Mouse (Mus musculus) erythroblast, embryonic 14.5 days (primary cell): ENCODE measurements around the gene Ptpn14. TPM values are rescaled to one million over a fixed set of nuclear protein-coding genes. Genes with fewer than 3 reads are reported as not detected.

Source experiments
- H3K27me3 ChIP-seq: 2 replicates; pipeline ENCODE4 v1.6.1; 2012; ENCODE audit warnings: inconsistent platforms; ENCODE audit not compliant: control insufficient read depth
- H3K36me3 ChIP-seq: 2 replicates; pipeline ENCODE4 v1.6.1; 2012; ENCODE audit warnings: mild to moderate bottlenecking, inconsistent platforms; ENCODE audit not compliant: control insufficient read depth
- H3K4me1 ChIP-seq: 2 replicates; pipeline ENCODE4 v1.6.1; 2012; ENCODE audit warnings: inconsistent platforms; ENCODE audit not compliant: control insufficient read depth
- H3K4me3 ChIP-seq: replicated peaks from 2 replicates; pipeline ENCODE3; 2012; ENCODE audit warnings: moderate library complexity, mild to moderate bottlenecking, inconsistent platforms
- H3K9me3 ChIP-seq: 2 replicates; pipeline ENCODE4 v1.6.1; 2012; ENCODE audit warnings: low read length, inconsistent platforms, mixed read lengths; ENCODE audit not compliant: control insufficient read depth
- GATA1 ChIP-seq: IDR thresholded peaks from 2 replicates; pipeline ENCODE4 v1.6.1; 2012; ENCODE audit warnings: low read length, inconsistent platforms, mixed read lengths
- TAL1 ChIP-seq: IDR thresholded peaks from 3 replicates; pipeline ENCODE4 v1.6.1; 2012; ENCODE audit warnings: low read length, inconsistent platforms, mixed read lengths
- polyA plus RNA-seq: library from polyadenylated mRNA; stranded (reverse); fragments of >175 nt; gene quantifications from 2 replicates; pipeline ENCODE4 v1.2.3, GENCODE M21; 2012

Ptpn14 gene
- polyA plus RNA-seq, 1 experiment: not detected

DNA sequence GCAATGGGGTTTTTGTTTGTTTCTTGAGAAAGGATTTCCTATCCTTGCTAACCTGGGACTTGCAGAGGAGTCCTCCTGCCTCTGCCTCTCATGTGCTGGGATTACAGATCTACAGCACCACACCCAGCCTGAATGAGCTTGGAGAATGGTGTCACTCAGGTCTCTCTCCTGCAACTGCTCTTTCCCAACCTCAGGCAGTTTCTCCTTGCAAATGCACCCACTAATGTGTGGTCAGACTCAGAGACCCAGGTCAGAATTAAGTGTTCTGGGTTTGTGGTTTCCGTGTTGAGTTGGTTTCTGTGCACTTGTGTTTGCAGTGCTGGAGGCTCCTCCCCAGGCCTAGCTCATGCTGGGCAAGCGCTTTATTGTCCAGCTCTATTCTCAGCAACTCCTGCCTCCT is 33.7 kb upstream of the Ptpn14 start:
- no peaks in the 10 kb centered on the region for H3K9me3 ChIP-seq
- H3K27me3 ChIP-seq: peaks cover 17% of the 10 kb centered on the region
- peaks cover 14% of the 10 kb centered on the region for H3K4me1 ChIP-seq
- TF ChIP-seq TAL1 (no peak), GATA1 (no peak)
- no peak overlapping the region for H3K4me3 ChIP-seq
- no peaks in the 10 kb centered on the region for H3K36me3 ChIP-seq

DNA sequence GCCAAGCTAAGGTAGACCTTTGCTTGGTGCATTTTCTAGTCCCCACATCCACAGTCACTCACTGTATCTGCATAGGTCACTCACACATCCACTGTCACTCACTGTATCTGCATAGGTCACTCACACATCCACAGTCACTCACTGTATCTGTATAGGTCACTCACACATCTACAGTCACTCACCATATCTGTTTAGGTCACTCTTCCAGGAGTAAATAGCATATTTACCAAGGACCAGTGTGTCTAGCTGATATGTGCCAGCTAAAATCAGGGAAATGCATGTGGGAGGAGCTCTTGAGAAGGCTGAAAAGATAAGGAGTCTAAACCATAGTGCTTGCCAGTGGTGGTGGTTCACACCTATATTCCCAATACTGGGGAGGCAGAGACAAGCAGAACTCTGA is 32.7 kb upstream of the Ptpn14 start:
- Histone ChIP-seq H3K36me3 (no peaks in the 10 kb centered on the region), H3K9me3 (no peaks in the 10 kb centered on the region), H3K27me3 (peaks cover 14% of the 10 kb centered on the region), H3K4me3 (no peak overlapping the region), H3K4me1 (peaks cover 11% of the 10 kb centered on the region)
- TF ChIP-seq GATA1 (no peak), TAL1 (no peak)

DNA sequence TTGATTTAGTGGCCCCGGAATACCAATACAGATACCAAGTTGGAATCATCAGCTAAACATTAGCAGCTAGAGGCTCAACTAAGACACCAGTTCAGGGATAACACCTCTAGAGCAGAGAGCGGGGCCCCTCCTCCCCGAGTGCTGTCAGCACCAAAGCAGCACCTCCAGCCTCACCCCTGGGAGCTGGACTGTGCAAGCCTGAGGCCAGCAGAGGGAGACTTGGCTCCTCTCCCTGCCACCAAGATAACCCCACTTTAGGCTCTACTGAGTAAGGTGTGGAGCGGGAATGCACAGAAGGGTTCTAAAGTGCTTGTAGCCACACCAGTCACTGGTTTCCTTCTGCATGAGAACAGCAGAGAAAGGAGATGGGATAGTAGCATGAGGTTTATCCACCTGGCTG is 29.7 kb upstream of the Ptpn14 start:
- H3K4me3 ChIP-seq: no peak overlapping the region
- TF ChIP-seq TAL1 (no peak), GATA1 (no peak)
- peaks cover 2% of the 10 kb centered on the region; the same call in 1 of the 2 replicates for H3K27me3 ChIP-seq
- no peaks in the 10 kb centered on the region for H3K36me3 ChIP-seq
- H3K9me3 ChIP-seq: no peaks in the 10 kb centered on the region
- H3K4me1 ChIP-seq: peaks cover 11% of the 10 kb centered on the region

DNA sequence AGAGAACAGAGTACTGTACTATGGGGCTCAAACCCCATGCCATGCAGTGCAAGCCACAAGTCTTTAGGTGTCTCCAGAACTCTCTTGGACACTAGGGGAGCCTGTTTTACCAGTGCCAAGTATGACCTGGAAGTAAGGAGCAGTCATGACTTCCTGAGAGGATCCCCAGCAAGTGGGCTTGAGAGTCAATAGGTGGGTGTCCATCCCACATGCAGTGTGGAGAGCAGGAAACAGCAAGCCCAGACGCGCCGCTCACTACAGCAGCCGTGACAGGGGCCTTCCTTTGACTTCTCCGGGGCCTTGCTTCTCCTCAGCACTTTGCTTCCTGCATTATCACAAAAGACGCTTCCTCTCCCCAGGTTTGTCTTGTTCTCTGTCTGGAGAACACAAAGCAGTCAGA is 27.9 kb upstream of the Ptpn14 start:
- no peaks in the 10 kb centered on the region for H3K36me3 ChIP-seq
- no peak overlapping the region for H3K4me3 ChIP-seq
- TF ChIP-seq TAL1: no peak
- H3K9me3 ChIP-seq: no peaks in the 10 kb centered on the region
- H3K27me3 ChIP-seq: peaks cover 2% of the 10 kb centered on the region; the same call in 1 of the 2 replicates
- H3K4me1 ChIP-seq: peaks cover 9% of the 10 kb centered on the region

DNA sequence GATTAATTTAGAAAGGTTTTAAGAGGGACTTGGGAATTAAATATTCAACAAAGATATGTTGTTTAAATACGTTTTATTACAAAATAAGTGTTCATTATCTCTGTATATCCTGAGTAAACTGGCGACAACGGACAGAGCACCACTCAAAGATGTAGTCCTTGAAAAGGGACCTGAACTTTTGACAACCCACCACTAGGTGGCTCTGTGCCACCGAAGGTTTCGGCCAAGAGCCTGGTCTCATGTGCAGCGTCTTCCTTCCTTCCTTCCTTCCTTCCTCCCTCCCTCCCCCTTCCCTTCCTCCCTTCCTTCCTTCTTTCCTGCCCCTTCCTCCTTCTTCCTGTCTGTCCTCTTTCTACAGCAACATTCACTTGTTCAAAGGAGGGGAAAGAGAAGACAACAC is 27.1 kb upstream of the Ptpn14 start:
- peaks cover 2% of the 10 kb centered on the region; the same call in 1 of the 2 replicates for H3K27me3 ChIP-seq
- H3K9me3 ChIP-seq: no peaks in the 10 kb centered on the region
- no peak for TF ChIP-seq GATA1
- no peak for TF ChIP-seq TAL1
- H3K36me3 ChIP-seq: no peaks in the 10 kb centered on the region
- no peak overlapping the region for H3K4me3 ChIP-seq
- peaks cover 3% of the 10 kb centered on the region for H3K4me1 ChIP-seq

DNA sequence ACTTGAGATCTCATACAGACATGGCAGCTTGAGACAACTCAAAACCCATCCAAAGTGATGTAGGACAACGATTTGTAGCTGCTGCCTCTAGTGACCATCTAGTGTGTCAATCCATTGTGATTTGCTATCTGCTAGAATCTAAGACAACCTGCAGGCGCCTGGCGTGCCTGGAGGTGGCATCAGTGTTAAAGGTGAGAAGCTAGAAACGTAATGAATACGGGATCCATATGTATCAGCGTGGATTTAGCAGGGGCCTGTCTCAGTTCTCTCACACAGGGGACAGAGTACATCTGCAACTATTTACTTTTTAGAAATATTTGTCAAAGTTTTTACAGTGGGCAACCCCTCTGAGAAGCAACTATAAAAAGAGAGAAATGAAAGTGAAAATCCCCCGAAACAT is 24.9 kb upstream of the Ptpn14 start:
- Histone ChIP-seq H3K27me3 (peaks cover 2% of the 10 kb centered on the region; the same call in 1 of the 2 replicates), H3K4me3 (no peak overlapping the region), H3K36me3 (no peaks in the 10 kb centered on the region), H3K4me1 (peaks cover 3% of the 10 kb centered on the region), H3K9me3 (no peaks in the 10 kb centered on the region)
- TF ChIP-seq GATA1: no peak
- no peak for TF ChIP-seq TAL1

DNA sequence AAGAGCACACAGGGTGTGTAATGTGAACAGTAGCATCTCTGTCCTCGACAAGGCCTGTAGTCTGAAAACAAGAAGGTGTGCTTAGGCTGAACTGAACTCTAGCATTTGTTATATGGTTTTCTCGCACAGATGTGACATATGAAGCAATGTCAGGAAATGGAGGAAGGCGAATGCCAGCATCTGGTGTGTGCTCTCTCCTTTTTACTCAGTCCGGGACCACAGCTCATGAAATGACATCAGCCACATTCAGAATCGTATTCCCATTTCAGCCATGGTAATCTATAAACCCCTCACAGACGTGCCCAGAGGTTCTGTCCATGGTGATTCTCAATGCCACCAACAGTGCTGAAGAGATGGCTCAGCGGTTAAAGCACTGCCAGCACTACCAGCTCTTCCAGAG is 24.5 kb upstream of the Ptpn14 start:
- H3K27me3 ChIP-seq: peaks cover 2% of the 10 kb centered on the region; the same call in 1 of the 2 replicates
- no peak overlapping the region for H3K4me3 ChIP-seq
- no peaks in the 10 kb centered on the region for H3K9me3 ChIP-seq
- H3K4me1 ChIP-seq: peaks cover 3% of the 10 kb centered on the region
- no peaks in the 10 kb centered on the region for H3K36me3 ChIP-seq
- TF ChIP-seq TAL1 (no peak), GATA1 (no peak)

DNA sequence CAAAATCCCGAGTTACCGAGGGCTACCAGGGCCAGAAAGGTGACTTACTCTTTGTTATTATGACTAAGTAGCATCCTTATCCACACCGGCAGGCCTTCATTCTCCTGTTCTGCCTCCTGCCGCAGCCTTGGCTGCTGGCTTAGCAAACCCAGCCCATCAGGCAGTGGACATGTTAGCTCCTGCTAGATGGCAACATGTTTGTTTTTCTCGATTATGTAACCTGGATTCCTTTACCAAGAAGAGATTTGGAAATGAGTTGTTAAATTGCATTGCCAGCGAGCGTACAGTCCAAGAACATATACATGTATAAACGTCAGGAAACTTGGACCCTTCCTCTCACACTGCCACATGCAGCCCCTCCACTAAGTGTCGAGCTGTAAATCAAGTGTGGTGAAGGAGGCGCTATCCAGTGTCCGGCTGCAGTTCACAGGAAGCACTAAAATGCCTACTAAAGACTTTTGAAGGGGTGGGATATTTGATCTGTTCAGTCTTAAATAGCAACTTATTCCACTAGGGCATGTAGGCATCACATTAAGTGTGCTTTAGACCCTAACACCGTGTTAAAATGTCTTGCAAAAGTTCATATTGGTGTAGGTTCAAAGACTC is 21.9 kb upstream of the Ptpn14 start:
- Histone ChIP-seq H3K27me3 (peaks cover 2% of the 10 kb centered on the region; the same call in 1 of the 2 replicates), H3K4me1 (peaks cover 3% of the 10 kb centered on the region), H3K4me3 (no peak overlapping the region), H3K36me3 (no peaks in the 10 kb centered on the region), H3K9me3 (no peaks in the 10 kb centered on the region)
- TF ChIP-seq TAL1 (no peak), GATA1 (no peak)

DNA sequence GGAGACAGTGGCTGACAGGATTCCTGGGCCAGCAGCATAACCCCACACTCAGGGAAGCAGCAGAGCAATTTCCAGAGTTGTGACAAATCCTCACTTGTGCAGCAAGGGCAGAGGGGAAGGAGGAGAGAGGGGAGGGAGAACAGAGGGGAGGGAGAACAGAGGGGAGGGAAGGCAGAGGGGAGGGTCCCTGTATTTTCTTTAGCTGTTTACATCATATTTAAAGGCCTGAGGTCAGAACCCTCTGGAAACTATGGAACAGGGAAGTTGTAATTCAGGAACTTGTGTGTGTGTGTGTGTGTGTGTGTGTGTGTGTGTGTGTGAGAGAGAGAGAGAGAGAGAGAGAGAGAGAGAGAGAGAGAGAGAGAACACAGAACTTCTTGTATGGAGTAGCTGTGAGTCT is 21.1 kb upstream of the Ptpn14 start:
- Histone ChIP-seq H3K9me3 (no peaks in the 10 kb centered on the region), H3K27me3 (no peaks in the 10 kb centered on the region), H3K4me1 (peaks cover 3% of the 10 kb centered on the region), H3K4me3 (no peak overlapping the region), H3K36me3 (no peaks in the 10 kb centered on the region)
- TF ChIP-seq TAL1: no peak
- no peak for TF ChIP-seq GATA1

DNA sequence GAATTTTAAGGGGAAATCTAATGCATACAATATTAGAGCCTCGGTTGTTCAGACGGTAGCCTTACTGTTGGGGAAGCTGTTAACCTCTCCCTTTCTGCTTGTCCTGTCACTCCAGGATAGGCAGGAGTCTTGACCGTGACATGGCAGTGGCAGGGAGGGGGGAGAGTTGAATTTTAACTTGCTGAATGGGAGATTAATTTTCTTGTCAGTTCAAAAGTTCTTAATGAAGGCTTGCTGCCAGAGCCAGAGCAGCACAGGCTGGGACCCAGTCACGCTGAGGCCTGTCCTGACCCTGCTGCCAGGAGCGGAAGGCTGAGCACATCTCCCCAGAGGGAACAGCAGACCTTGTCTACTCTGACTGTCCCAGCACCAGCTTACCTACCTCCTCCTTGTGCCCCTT is 20.6 kb upstream of the Ptpn14 start:
- no peaks in the 10 kb centered on the region for H3K9me3 ChIP-seq
- no peak overlapping the region for H3K4me3 ChIP-seq
- TF ChIP-seq TAL1: no peak
- TF ChIP-seq GATA1: no peak

More for the DNA sequence above, 20.6 kb upstream of the Ptpn14 start:
- H3K27me3 ChIP-seq: no peaks in the 10 kb centered on the region
- no peaks in the 10 kb centered on the region for H3K36me3 ChIP-seq
- no peaks in the 10 kb centered on the region for H3K4me1 ChIP-seq
